Mouse (Mus musculus) lung, embryonic 14.5 days (tissue): ENCODE measurements around the gene Fam117a. TPM values are rescaled to one million over a fixed set of nuclear protein-coding genes. Genes with fewer than 3 reads are reported as not detected.
"Not testable (repeated sequence)": the region's sequence is repeated elsewhere in the genome, so short reads cannot be mapped to it uniquely, and the experiment has no call there.

Experiments used
- ATAC-seq: fragments of 200-750 bp; cut with Nextera tagmentation; 2 replicates; pipeline ENCODE4 v1.8.0; 2017; ENCODE audit warnings: mild to moderate bottlenecking, moderate TSS enrichment, moderate library complexity; ENCODE audit not compliant: insufficient read depth
- DNase-seq: peaks from one replicate; pipeline ENCODE4 v3.0.0-alpha.2; 2015
- H3K27ac ChIP-seq: fragments of 300-500 bp; sonication (generic); 2 replicates; pipeline ENCODE4 v1.5.1; 2014; ENCODE audit warnings: low read depth, mild to moderate bottlenecking, moderate library complexity
- H3K27me3 ChIP-seq: fragments of 300-500 bp; sonication (generic); 2 replicates; pipeline ENCODE4 v1.6.1; 2014; ENCODE audit warnings: low read length, control low read depth; ENCODE audit not compliant: insufficient read depth
- H3K36me3 ChIP-seq: fragments of 300-500 bp; sonication (generic); 2 replicates; pipeline ENCODE4 v1.6.1; 2014; ENCODE audit warnings: control low read depth; ENCODE audit not compliant: insufficient read depth
- H3K4me1 ChIP-seq: fragments of 300-500 bp; sonication (generic); 2 replicates; pipeline ENCODE4 v1.6.1; 2014; ENCODE audit warnings: antibody characterized with exemption, control low read depth; ENCODE audit not compliant: insufficient read depth
- H3K4me2 ChIP-seq: fragments of 300-500 bp; sonication (generic); 2 replicates; pipeline ENCODE4 v1.6.1; 2014; ENCODE audit warnings: mild to moderate bottlenecking
- H3K4me3 ChIP-seq: fragments of 300-500 bp; sonication (generic); 2 replicates; pipeline ENCODE4 v1.5.1; 2014; ENCODE audit warnings: low read depth, low read length
- H3K9ac ChIP-seq: fragments of 300-500 bp; sonication (generic); 2 replicates; pipeline ENCODE4 v1.6.1; 2014
- H3K9me3 ChIP-seq: fragments of 300-500 bp; sonication (generic); 2 replicates; pipeline ENCODE4 v1.6.1; 2016; ENCODE audit warnings: low read depth, low read length, control low read depth
- CTCF ChIP-seq: IDR thresholded peaks from 2 replicates; pipeline ENCODE4 v1.5.1; 2016; ENCODE audit warnings: antibody characterized with exemption, low read depth
- WGBS: fragments of 180-500 bp; shearing (Covaris S2); extraction: QIAGEN DNeasy Blood & Tissue Kit; methylation state at CpG from one replicate; pipeline ENCODE4 v1.1.7; 2014; 5-methylcytosine and 5-hydroxymethylcytosine counted together
- polyA plus RNA-seq: library from polyadenylated mRNA; unstranded; fragments of >200 nt; fragmentation: Nextera tagmentation; extraction: Ambion mirVana; gene quantifications from 2 replicates; pipeline ENCODE4 v1.2.1, GENCODE M21; 2014

The Fam117a gene
- polyA plus RNA-seq, 1 experiment from 2014 or later, result 14.6 TPM

DNA sequence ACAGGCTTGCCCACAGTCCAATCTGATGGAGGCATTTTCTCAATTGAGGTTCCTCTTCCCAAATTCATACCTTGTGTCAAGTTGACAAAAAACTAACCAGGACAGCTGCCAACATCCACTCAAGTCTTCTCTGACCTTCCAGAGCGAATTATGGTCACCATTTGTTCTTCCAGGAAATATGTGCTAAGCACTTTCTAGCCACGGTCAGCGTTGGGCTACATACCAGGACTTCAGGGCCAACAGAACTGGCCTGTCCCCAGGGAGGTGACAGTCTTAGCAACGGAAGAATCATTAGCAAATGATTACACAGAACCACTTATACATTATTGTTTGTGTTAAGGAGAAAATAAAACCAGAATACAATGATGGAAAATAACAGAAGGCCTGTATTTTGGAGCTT, 69.0 kb downstream of the Fam117a start:
- 66% methylated on average over 4 of the region's 4 CpGs for WGBS
- ATAC-seq (no peak), DNase-seq (no peak)
- H3K9me3 ChIP-seq, result no peaks in the 10 kb centered on the region
- H3K27me3 ChIP-seq, result no peaks in the 10 kb centered on the region
- no peak for TF ChIP-seq CTCF
- no peak overlapping the region for H3K9ac ChIP-seq
- H3K27ac ChIP-seq, result no peak overlapping the region
- no peaks in the 10 kb centered on the region for H3K36me3 ChIP-seq
- 0 out of 2 replicates have a peak, but pooled peaks cover 7% of the 10 kb centered on the region for H3K4me1 ChIP-seq
- H3K4me3 ChIP-seq, result no peak overlapping the region
- no peak overlapping the region for H3K4me2 ChIP-seq

DNA sequence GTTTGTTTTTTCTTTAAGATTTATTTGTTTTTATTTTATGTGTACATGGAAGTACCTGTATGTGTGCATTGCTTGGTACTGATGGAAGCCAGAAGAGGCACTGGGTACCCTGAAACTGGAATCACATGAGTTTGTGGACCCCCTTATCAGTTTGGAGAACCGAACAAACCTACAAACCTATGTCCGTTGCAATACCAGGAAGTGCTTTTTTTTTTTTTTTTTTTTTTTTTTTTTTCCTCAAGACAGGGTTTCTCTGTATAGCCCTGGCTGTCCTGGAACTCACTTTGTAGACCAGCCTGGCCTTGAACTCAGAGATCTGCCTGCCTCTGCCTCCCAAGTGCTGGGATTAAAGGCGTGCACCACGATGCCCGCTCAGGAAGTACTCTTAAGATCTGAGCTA, 69.6 kb downstream of the Fam117a start:
- not testable (repeated sequence) for H3K27me3 ChIP-seq, DNase-seq, H3K9me3 ChIP-seq, H3K9ac ChIP-seq, H3K4me3 ChIP-seq, H3K27ac ChIP-seq, ATAC-seq, H3K4me2 ChIP-seq, H3K36me3 ChIP-seq, H3K4me1 ChIP-seq
- WGBS, result 85% methylated on average over 5 of the region's 5 CpGs

DNA sequence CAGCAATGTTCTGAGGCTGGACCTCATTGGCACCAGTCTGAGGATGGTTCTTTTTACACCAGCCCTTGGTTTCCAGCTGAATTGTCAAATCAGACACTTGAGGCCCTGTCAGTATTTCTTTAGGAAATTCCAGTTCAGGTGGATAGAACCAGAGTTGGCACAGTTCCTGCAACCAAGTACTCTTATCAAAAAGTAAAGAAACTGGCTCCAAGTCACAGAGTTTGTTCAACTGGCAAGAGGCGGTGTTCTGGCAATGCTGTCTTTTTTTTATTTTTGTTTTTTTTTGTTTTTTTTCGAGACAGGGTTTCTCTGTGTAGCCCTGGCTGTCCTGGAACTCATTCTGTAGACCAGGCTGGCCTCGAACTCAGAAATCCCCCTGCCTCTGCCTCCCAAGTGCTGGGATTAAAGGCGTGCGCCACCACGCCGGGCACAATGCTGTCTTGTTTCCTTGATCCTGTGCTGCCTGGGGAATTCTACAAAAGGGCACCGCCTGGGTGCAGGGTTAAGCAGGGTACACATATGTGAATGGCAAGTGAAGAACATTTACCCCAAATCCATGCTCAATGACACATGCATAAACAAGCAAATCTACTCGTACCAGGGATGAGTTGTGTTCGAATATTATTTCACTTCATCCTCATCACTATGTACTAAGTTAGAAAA, 72.8 kb downstream of the Fam117a start:
- ATAC-seq, result no peak
- peak; percentile 80 for DNase-seq
- Histone ChIP-seq H3K9me3 (no peaks in the 10 kb centered on the region), H3K4me2 (no peak overlapping the region), H3K9ac (no peak overlapping the region), H3K27me3 (no peaks in the 10 kb centered on the region), H3K4me3 (no peak overlapping the region), H3K27ac (peak overlapping the region; percentile 21; the same call in 1 of the 2 replicates), H3K4me1 (no peaks in the 10 kb centered on the region), H3K36me3 (no peaks in the 10 kb centered on the region)
- WGBS, result 66% methylated on average over 10 of the region's 10 CpGs
- no peak for TF ChIP-seq CTCF

GRCm38 (mm10) chr11:95411453-95412013, 74.7 kb downstream of the Fam117a start:
- Histone ChIP-seq H3K4me1 (peaks cover 10% of the 10 kb centered on the region), H3K9me3 (no peaks in the 10 kb centered on the region), H3K36me3 (no peaks in the 10 kb centered on the region), H3K27me3 (no peaks in the 10 kb centered on the region), H3K9ac (no peak overlapping the region), H3K27ac (no peak overlapping the region), H3K4me2 (no peak overlapping the region), H3K4me3 (no peak overlapping the region)
- WGBS, result 68% methylated on average over 6 of the region's 6 CpGs
- no peak for ATAC-seq
- no peak for TF ChIP-seq CTCF
- no peak for DNase-seq

DNA sequence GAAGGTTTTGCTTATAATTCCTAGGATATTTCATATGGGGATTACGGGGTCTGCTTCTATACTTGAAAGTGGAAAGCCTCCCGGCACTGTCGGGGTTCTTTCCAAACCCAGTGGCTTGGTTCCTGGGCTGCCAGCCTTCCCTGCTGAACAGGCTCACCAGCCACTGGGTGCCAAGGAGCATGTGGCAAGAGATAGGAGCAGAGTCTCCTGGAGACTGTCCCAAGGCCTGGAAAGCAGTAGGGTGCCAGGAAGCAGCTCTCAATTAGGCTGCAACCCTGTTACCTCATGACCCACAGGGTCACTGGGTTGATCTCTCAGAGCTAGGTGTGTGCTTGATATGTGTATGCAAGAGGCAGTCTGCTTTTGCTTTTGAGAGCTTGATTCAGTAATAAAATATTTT, 75.8 kb downstream of the Fam117a start:
- Histone ChIP-seq H3K4me1 (peaks cover 10% of the 10 kb centered on the region), H3K27ac (no peak overlapping the region), H3K36me3 (no peaks in the 10 kb centered on the region), H3K9me3 (no peaks in the 10 kb centered on the region), H3K4me2 (no peak overlapping the region), H3K9ac (no peak overlapping the region), H3K27me3 (no peaks in the 10 kb centered on the region), H3K4me3 (no peak overlapping the region)
- WGBS, result 91% methylated on average over 3 of the region's 3 CpGs
- DNase-seq, result no peak
- no peak for TF ChIP-seq CTCF
- no peak for ATAC-seq

GRCm38 (mm10) chr11:95413641-95414535, 77.1 kb downstream of the Fam117a start, which contains the start of gene Spop:
TSS of gene Spop (plus strand) at chr11:95414080.
- H3K36me3 ChIP-seq, result 0 out of 2 replicates have a peak, but pooled peaks cover 6% of the 10 kb centered on the region
- ATAC-seq (peak; percentile 86), DNase-seq (peak; percentile 98)
- H3K4me2 ChIP-seq, result peak within 1 kb of the TSS; percentile 82
- no peak for TF ChIP-seq CTCF
- H3K9me3 ChIP-seq, result no peaks in the 10 kb centered on the region
- H3K27ac ChIP-seq, result peak within 1 kb of the TSS; percentile 94
- WGBS, result 3% methylated on average over 46 of the region's 58 CpGs
- H3K9ac ChIP-seq, result peak within 1 kb of the TSS; percentile 55
- no peaks in the 10 kb centered on the region for H3K27me3 ChIP-seq
- H3K4me1 ChIP-seq, result peaks cover 10% of the 10 kb centered on the region
- H3K4me3 ChIP-seq, result peak within 1 kb of the TSS; percentile 63
